Mouse (Mus musculus): Measurements from ENCODE around the gene St6gal2. TPM values are rescaled to one million over a fixed set of nuclear protein-coding genes. Genes with fewer than 3 reads are reported as not detected.

The St6gal2 gene
- 0.06 TPM for polyA plus RNA-seq (2017; shearing (Covaris generic))

DNA sequence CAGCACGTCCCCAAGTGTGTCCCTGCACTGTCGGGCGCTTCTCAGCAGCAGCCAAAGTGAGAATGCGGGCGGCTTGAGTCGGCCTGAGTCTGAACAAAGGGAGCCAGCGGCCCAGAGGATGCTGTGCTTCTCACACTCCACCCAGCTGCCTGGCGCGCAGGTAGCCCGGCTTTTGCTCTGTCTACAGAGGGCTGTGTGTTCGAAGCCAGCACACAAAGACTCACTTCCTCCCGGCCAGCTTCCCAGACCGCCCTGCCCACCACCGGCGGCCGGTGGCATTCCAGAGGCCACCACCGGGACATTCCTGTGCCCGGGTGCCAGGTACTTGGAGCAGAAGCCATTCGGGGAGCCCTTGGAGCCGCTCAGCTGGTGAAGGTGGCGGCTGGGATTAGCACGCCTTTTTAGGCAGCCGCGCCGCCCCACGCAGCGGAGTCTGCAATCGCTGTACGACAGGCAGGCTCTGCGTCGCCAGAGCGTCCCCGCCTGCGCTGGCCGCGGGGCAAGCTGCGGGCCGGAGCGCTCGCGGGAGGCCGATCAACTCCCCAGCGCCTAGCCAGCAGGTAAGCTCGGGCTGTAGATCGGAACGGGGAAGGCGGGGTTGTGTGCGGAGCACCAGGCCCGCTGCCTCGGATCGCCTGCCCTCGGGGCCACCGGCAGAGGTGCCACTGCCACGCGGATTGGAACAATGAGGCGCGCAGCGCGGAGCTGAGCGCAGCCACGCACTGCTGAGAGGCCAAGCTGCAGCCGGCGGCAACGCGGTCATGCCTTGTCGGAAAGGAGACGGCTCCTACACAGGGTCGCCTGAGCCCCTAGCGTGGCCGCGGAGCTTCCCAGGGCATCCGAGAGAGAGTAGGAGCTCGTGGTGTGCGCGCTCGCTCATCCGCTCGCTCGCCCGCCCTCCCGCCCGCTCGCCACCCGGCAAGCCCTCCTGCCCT lies at the start of gene St6gal2:
TSS of gene St6gal2 (plus strand) at position 133 of the 935 bp plus-strand sequence.

Other genes starting within 250 kb of the St6gal2 start
- not detected for gene Vmn2r118, start 179.8 kb downstream of the St6gal2 start, polyA plus RNA-seq (2017; shearing (Covaris generic))

Measured in effector memory CD4-positive, alpha-beta T cell, adult 5 months (primary cell).